Mouse (Mus musculus): ENCODE measurements around the gene Asna1.

Gene Asna1

GRCm38 (mm10) chr8:85025098-85025932 lies at the start of gene Asna1:
TSS of gene Asna1 (minus strand) at chr8:85025281.
- DNase-seq (ENCODE audit: extremely low read depth, low read depth) = peak; percentile 99

GRCm38 (mm10) chr8:85074617-85075016 lies 49.5 kb upstream of the Asna1 start:
- no peak for DNase-seq (ENCODE audit: extremely low read depth, low read depth)

DNA sequence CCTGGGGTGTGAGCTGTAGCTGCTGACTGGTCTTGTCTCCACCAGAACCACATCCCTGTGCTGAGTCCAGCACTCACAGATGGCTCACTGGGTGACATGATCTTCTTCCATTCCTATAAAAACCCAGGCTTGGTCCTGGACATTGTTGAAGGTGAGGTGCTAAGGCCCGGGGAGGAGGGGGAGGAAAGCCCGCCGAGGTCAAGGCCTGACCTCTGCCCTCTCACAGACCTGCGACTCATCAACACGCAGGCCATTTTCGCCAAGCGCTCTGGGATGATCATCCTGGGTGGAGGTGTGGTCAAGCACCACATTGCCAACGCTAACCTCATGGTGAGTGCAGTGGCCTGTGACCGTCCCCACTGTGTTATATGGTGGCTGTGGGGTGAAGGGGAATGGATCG lies 49.1 kb upstream of the Asna1 start:
- DNase-seq (ENCODE audit: extremely low read depth, low read depth) = no peak

- no peak for DNase-seq (ENCODE audit: extremely low read depth, low read depth)
Observed at GRCm38 (mm10) chr8:85073041-85073612, 48.0 kb upstream of the Asna1 start.

DNA sequence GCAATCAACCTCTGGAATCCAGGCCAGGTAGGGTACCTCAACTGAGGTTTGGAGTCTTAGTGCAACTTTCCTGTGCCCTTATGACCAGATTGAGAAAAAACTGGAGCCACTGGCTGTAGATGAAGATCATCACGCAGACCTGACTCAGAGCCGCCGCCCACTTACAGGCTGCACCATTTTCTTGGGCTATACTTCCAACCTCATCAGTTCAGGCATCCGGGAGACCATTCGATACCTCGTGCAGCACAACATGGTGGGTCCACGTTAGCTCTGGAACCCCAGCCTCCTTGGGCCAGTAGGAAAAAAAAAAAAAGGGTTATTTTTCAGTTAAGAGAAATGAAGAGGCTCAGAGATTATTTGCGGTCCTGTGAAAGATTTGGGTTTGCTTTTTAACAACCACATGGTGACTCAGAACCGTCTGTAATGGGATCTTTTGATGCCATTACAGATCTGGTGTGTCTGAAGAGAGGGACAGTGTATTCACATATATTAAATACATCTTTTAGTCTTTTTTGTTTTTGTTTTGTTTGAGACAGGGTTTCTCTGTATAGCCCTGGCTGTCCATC lies 47.4 kb upstream of the Asna1 start:
- no peak for DNase-seq (ENCODE audit: extremely low read depth, low read depth)

DNA sequence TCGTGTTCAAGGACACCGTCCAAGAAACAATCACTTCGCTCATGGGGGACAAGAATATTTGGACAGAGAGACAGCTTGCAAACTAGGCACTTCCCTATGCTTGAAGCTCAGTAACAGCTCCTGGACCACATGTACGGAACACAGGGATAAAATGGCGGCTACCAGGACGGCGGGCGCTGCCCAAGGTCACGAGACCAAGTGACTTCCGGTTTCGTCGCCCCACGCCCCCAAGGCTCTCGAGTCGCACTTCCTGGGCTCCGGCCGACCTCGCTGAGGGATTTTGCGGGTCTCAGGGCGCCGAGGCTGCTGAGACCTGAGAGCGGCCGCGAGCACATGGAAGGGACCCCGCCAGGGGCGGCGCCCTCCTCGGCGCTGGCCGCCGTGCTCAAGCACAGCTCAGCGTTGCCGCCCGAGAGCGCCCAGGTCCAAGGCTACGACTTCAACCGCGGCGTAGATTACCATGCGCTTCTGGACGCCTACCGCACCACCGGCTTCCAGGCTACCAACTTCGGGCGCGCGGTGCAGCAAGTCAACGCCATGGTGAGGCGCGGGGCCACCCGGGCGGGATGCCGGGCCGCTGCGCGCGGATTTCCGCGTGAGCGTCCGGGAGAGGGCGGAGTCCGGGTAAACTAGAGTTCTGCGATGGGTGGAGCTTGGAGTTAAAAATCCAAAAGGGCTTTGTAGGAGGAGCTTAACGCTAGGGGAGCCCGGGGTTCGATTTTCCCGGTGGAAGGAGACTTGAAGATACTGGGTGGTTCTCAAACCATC lies 46.6 kb upstream of the Asna1 start, which contains the start of gene Dhps:
Gene Dhps (plus strand): TSS at position 244 of the 768 bp plus-strand sequence.
- DNase-seq (ENCODE audit: extremely low read depth, low read depth) = peak; percentile 86

- no peak for DNase-seq (ENCODE audit: extremely low read depth, low read depth)
Observed at GRCm38 (mm10) chr8:85071041-85071440, 46.0 kb upstream of the Asna1 start.

GRCm38 (mm10) chr8:85067982-85068381 lies 42.9 kb upstream of the Asna1 start, which contains the start of gene Gm5741:
TSS of gene Gm5741 (minus strand) at chr8:85067982.
- no peak for DNase-seq (ENCODE audit: extremely low read depth, low read depth)

GRCm38 (mm10) chr8:85067155-85067554 lies 42.1 kb upstream of the Asna1 start:
- DNase-seq (ENCODE audit: extremely low read depth, low read depth) = no peak

GRCm38 (mm10) chr8:85065213-85065612 lies 40.1 kb upstream of the Asna1 start:
- DNase-seq (ENCODE audit: extremely low read depth, low read depth) = no peak

- no peak for DNase-seq (ENCODE audit: extremely low read depth, low read depth)
Observed at GRCm38 (mm10) chr8:85062603-85063002, 37.5 kb upstream of the Asna1 start.

DNA sequence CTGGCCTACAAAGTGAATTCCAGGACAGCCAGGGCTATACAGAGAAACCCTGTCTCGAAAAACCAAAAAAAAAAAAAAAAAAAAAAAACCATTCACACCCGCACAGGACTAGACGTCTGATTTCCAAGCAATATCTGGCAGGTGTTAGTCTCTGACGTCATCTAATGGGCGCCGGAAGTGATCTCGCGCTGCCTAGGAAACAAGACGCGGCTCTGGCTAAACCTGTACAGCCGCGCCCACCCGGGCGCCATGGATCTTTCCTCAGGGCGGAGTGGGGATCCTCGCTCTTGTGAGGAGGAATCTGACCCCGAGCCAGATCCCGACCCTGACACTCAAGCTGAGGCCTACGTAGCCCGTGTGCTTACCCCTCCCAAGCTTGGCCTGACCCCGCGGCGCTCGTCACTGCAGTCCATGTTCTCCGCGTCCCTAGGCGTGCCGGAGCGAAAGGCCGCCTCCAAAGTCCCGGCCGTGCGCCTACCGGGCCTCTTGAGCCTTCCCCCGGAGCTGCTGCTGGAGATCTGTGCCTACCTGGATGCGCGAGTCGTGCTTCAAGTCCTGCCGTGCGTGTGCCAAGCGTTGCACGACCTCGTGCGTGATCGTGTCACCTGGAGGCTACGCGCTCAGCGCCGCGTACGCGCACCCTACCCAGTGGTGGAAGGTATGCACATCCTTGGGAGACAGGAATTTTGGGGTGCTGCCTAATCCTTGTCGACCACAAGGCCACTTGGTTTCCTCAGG lies 35.0 kb upstream of the Asna1 start, which contains the start of gene Fbxw9:
Gene Fbxw9 (plus strand): TSS at position 177 of the 738 bp plus-strand sequence.
- DNase-seq (ENCODE audit: extremely low read depth, low read depth) = peak; percentile 52

GRCm38 (mm10) chr8:85057367-85057766 lies 32.3 kb upstream of the Asna1 start:
- no peak for DNase-seq (ENCODE audit: extremely low read depth, low read depth)

DNA sequence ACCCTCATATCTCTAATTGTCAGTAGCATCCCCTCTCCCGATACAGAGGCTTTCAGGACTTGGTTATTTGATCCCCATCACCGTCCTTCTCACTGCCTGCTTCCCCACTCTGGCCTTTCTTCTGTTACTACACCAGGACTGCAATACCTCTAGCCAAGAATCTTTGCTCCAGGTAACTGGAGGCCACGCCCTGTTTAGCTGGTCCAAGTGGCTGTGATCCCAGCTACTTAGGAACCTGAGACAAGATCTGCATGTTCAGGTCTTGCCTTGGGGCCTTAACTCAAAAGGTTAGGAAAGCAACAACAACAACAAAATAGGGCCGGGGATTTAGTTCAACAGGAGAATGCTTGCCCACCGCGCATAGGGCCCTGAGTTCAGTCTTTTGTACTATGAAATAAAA lies 18.5 kb upstream of the Asna1 start:
- no peak for DNase-seq (ENCODE audit: extremely low read depth, low read depth)

DNA sequence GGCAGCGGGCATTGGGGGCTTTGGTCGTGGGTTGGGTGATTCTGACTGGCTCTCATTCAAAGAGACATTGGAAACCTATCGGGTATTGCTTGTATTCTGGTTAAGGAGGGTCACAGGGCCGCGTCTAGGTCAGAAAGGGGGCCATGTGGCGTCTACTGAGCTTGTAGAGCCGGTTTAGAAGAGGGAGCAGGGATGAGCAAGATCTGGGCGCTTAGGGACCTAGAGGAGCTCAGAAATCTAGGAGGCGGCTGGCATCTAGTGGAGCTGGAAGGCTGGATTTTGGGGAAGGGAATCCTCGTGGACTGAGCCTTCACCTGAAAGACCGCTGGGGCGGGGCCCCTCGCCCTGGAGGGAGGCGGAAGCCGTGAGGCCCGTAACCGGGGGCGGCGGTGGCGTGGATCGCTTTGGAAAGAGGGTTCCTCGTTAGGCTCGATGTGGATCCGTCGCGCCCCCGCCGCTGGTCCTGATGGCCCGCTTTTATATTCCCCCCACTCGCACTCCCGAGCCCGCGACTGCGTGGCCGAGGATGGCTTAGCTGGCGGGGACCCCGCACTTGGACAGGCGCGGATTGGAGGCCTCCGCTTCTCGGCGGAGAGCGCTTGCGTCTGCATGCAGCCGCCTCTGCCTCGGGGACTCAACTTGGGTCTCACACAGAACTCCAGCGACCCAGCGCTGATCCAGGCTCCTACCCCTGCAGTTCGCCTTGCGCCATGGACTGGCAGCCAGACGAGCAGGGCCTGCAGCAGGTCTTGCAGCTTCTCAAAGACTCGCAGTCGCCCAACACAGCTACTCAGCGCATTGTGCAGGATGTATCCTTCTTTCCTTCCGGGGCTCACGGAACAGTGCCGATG lies 12.8 kb upstream of the Asna1 start:
- peak; percentile 26 for DNase-seq (ENCODE audit: extremely low read depth, low read depth)

DNA sequence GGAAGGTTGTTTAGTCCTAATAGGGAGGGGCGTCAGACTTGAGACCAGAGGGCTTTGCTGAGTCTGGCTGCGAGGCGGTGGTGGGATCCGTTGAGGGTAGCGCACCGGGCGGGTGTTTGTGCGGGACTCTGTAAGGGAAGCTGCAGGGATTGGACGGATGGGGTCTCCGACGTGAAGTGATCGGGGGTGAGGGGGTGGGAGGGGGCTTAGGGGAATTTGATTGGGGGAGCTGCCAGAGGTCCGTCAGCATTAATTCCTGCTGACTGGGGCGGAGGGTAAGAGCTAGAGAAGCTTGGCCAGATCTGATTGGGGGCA lies 12.2 kb upstream of the Asna1 start:
- DNase-seq (ENCODE audit: extremely low read depth, low read depth) = peak; percentile 42

- peak; percentile 98 for DNase-seq (ENCODE audit: extremely low read depth, low read depth)
Observed at GRCm38 (mm10) chr8:85036718-85037365, 11.8 kb upstream of the Asna1 start, which contains the start of gene Tnpo2. TSS of gene Tnpo2 (plus strand) at chr8:85036915.

DNA sequence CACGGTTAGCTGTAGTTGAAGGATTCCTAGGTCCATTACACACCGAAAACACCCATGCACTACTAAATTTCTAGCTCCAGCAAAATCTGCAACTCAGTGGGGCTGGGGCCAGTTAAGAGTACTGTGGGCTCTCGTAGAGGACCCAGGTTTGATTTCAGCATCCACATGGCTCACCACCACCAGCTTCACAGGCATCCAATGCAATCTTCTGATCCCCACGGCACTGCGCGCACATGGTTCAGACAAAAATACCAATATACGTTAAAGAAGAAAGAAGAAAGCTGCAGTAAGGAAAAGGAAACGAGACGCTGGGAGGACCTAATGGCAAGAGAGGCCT lies 11.3 kb upstream of the Asna1 start:
- DNase-seq (ENCODE audit: extremely low read depth, low read depth) = no peak

GRCm38 (mm10) chr8:85035728-85036310 lies 10.7 kb upstream of the Asna1 start:
- DNase-seq (ENCODE audit: extremely low read depth, low read depth) = peak; percentile 28

Measured in MEL-GATA-1-ER (cell line).